Mouse (Mus musculus) midbrain, embryonic 11.5 days (tissue): ENCODE results near the gene Ctdspl2. TPM values are rescaled to one million over a fixed set of nuclear protein-coding genes. Genes with fewer than 3 reads are reported as not detected.
"Not testable (repeated sequence)": the region's sequence is repeated elsewhere in the genome, so short reads cannot be mapped to it uniquely, and the experiment has no call there.

Source experiments
- ATAC-seq: fragments of 200-750 bp; cut with Nextera tagmentation; 2 replicates; pipeline ENCODE4 v1.8.0; 2017; ENCODE audit warnings: moderate TSS enrichment, moderate library complexity; ENCODE audit not compliant: low FRiP score
- DNase-seq: peaks from one replicate; pipeline ENCODE4 v3.0.0; 2015; ENCODE audit warnings: low spot score; ENCODE audit errors: missing footprints
- H3K27ac ChIP-seq: fragments of 300-500 bp; sonication (generic); 2 replicates; pipeline ENCODE4 v1.5.1; 2014; ENCODE audit warnings: low read depth, low read length
- H3K27me3 ChIP-seq: fragments of 300-500 bp; sonication (generic); 2 replicates; pipeline ENCODE4 v1.6.1; 2014; ENCODE audit warnings: mild to moderate bottlenecking, low read length, moderate library complexity, mixed read lengths; ENCODE audit not compliant: control insufficient read depth, insufficient read depth
- H3K36me3 ChIP-seq: fragments of 300-500 bp; sonication (generic); 2 replicates; pipeline ENCODE4 v1.6.1; 2014; ENCODE audit warnings: mild to moderate bottlenecking, low read length, moderate library complexity, mixed read lengths; ENCODE audit not compliant: control insufficient read depth, insufficient read depth
- H3K4me1 ChIP-seq: fragments of 300-500 bp; sonication (generic); 2 replicates; pipeline ENCODE4 v1.6.1; 2014; ENCODE audit warnings: low read length; ENCODE audit not compliant: control insufficient read depth, insufficient read depth
- H3K4me2 ChIP-seq: fragments of 300-500 bp; sonication (generic); 2 replicates; pipeline ENCODE4 v1.6.1; 2014; ENCODE audit warnings: mild to moderate bottlenecking, moderate library complexity
- H3K4me3 ChIP-seq: fragments of 300-500 bp; sonication (generic); 2 replicates; pipeline ENCODE4 v1.5.1; 2014; ENCODE audit warnings: low read depth, low read length
- H3K9ac ChIP-seq: fragments of 300-500 bp; sonication (generic); 2 replicates; pipeline ENCODE4 v1.6.1; 2014; ENCODE audit warnings: low read length
- H3K9me3 ChIP-seq: fragments of 300-500 bp; sonication (generic); 2 replicates; pipeline ENCODE4 v1.6.1; 2016; ENCODE audit warnings: low read length; ENCODE audit not compliant: control insufficient read depth
- WGBS: fragments of 180-500 bp; shearing (Covaris S2); extraction: QIAGEN DNeasy Blood & Tissue Kit; methylation state at CpG from one replicate; pipeline ENCODE4 v1.1.7; 2014; 5-methylcytosine and 5-hydroxymethylcytosine counted together
- polyA plus RNA-seq: library from polyadenylated mRNA; unstranded; fragments of >200 nt; fragmentation: Nextera tagmentation; extraction: Ambion mirVana; gene quantifications from 2 replicates; pipeline ENCODE4 v1.2.1, GENCODE M21; 2014

Gene Ctdspl2
- polyA plus RNA-seq, result 55.4 and 60.3 TPM in 2 replicates

DNA sequence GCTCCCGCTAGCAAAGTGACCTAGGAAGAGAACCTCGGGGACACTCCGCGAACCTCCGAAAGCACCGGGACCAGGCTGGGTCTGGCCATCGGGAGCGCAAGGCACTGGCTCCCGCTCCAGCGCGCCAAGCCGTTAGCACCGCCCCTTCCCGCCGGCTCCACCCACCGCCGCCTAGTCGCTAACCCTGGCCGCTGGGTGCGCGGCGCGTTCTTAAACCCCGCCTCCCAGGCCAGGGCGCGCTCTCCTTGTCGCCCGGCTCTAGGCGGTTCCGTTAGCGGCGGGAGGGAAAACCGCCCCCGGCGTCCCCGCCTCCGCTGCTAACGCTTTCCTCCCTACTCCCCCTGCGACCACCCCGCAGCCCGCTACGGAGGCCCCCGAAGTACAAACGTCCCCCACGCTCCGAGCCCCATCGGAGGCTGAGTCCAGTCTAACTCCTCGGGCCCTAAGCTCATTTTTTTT is at the start of gene Ctdspl2, which contains the start of gene Mageb3:
Ctdspl2 (plus strand) TSS at position 237 of the 459 bp plus-strand sequence.
Mageb3 (minus strand) TSS at position 328 of the 459 bp plus-strand sequence.
- no peaks in the 10 kb centered on the region for H3K9me3 ChIP-seq
- H3K4me3 ChIP-seq, result peak within 1 kb of the TSS; percentile 93
- H3K36me3 ChIP-seq, result no peaks in the 10 kb centered on the region
- WGBS, result under 1% methylated on average over 48 of the region's 48 CpGs
- DNase-seq (peak; percentile 99), ATAC-seq (peak; percentile 97)
- peak within 1 kb of the TSS; percentile 89 for H3K27ac ChIP-seq
- no peaks in the 10 kb centered on the region for H3K27me3 ChIP-seq
- peaks cover 20% of the 10 kb centered on the region for H3K4me1 ChIP-seq
- peak within 1 kb of the TSS; percentile 94 for H3K9ac ChIP-seq
- peak within 1 kb of the TSS; percentile 56 for H3K4me2 ChIP-seq

DNA sequence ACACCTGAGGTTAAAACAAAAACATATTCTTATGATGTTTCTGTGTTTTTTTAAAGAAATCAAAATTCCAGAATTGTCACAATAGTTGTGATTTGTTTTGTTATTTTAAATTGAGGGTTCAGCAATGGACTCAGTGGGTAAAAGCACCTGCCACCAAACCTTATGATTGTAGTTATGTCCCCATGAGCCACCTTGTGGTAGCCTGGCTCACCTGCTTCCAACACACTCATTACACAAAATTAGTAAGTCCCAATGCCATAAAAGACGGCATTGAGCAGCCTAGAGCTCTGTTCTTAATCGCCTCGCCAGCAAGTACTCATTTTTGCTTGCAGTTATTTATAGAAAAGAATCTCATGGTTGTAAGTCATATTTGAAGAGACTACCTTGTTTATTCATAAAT is 45.8 kb upstream of the Ctdspl2 start:
- no peak overlapping the region for H3K27ac ChIP-seq
- no peak for ATAC-seq
- no peaks in the 10 kb centered on the region for H3K9me3 ChIP-seq
- DNase-seq, result no peak
- no peak overlapping the region for H3K9ac ChIP-seq
- H3K4me1 ChIP-seq, result no peaks in the 10 kb centered on the region
- no peak overlapping the region for H3K4me2 ChIP-seq
- no peak overlapping the region for H3K4me3 ChIP-seq
- 90% methylated on average over 3 of the region's 3 CpGs for WGBS
- no peaks in the 10 kb centered on the region for H3K27me3 ChIP-seq
- no peaks in the 10 kb centered on the region for H3K36me3 ChIP-seq

DNA sequence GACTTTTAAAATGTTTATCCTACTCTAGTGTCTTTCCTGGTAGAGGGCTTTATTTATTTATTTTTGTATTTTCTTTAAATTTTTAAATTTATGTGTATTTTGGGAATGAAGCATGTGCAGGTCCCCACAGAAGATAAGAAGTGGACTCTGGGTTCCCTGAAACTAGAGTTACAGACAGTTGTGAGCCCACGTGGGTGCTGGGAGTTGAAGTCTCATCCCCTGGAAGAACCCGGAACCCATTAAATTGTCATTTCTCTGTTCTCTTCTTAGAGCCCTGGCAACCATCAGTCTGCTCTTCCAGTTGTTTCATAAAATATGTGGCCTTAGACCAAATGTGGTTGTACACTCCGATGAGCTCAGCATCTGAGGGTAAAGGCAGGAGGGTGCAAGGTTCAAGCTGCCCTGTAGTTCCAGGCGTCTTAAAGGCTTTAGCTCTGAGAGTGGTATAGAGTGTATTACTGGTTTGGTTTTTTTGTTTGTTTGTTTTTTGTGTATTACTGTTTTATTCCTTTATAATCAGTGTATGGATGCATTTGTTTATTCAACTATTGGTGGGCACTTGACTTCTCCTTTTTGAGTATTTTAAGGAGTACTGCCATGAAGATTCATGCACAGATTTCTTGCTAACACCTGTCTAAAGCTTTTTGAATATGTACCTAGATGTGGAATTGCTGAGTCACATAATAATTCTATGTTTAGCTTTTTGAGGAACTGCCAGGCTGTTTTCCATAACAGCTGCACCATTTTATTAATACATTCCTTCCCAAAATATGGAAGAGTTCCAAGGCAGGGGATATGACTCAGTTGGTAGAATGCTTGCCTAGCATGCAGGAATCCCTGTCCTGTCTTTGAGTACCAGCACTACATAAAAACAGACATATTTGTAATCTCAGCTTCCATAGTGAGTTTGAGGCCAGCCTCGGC is 39.5 kb upstream of the Ctdspl2 start:
- Histone ChIP-seq H3K36me3 (no peaks in the 10 kb centered on the region), H3K4me3 (no peak overlapping the region), H3K4me1 (no peaks in the 10 kb centered on the region), H3K27ac (no peak overlapping the region), H3K9ac (no peak overlapping the region), H3K9me3 (no peaks in the 10 kb centered on the region), H3K4me2 (no peak overlapping the region), H3K27me3 (no peaks in the 10 kb centered on the region)
- no peak for ATAC-seq
- WGBS, result 94% methylated on average over 5 of the region's 5 CpGs
- DNase-seq, result no peak

DNA sequence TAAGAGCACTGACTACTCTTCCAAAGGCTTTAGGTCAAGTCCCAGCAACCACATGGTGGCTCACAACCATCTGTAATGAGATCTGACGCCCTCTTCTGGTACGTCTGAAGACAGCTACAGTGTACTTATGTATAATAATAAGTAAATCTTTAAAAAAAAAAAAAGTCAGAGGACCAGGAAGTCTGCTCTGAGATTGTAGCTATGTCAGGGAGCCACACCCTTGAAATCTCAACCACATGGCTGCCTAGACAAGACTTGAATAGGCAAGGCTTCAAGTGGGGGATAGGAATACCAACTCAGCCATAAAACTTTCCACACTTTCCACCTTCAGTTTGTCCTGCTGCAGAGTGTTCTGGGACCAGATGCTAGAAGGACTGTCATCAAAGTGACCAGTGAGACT is 18.2 kb upstream of the Ctdspl2 start:
- H3K36me3 ChIP-seq, H3K9me3 ChIP-seq, H3K4me2 ChIP-seq, H3K27me3 ChIP-seq, DNase-seq, ATAC-seq, H3K9ac ChIP-seq, H3K4me3 ChIP-seq, H3K4me1 ChIP-seq, H3K27ac ChIP-seq: not testable (repeated sequence)
- 70% methylated on average over 2 of the region's 2 CpGs for WGBS

DNA sequence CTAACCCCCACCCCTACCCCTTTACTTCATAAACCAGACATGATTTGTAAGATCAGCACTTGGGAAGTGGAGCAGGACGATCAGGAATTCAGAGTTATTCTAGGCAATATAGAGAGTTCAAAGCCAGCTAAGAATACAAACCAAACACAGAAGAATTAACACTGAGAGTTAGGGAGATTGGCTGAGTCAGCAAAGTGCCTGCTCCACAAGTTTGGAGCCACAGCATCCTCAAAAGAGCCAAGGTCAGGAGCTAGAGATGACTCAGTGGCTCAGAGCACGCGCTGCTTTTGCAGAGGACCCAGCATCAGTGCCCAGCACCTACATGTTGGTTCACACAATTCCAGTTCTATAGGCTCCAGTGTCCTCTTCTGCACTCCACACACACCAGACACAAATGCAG is 12.4 kb upstream of the Ctdspl2 start:
- H3K36me3 ChIP-seq, result no peaks in the 10 kb centered on the region
- DNase-seq, result no peak
- no peaks in the 10 kb centered on the region for H3K27me3 ChIP-seq
- no peak for ATAC-seq
- no peak overlapping the region for H3K9ac ChIP-seq
- H3K9me3 ChIP-seq, result no peaks in the 10 kb centered on the region
- no peak overlapping the region for H3K4me3 ChIP-seq
- H3K27ac ChIP-seq, result no peak overlapping the region
- no peak overlapping the region for H3K4me2 ChIP-seq
- no peaks in the 10 kb centered on the region for H3K4me1 ChIP-seq
- WGBS, result 87% methylated on average over 3 of the region's 3 CpGs

DNA sequence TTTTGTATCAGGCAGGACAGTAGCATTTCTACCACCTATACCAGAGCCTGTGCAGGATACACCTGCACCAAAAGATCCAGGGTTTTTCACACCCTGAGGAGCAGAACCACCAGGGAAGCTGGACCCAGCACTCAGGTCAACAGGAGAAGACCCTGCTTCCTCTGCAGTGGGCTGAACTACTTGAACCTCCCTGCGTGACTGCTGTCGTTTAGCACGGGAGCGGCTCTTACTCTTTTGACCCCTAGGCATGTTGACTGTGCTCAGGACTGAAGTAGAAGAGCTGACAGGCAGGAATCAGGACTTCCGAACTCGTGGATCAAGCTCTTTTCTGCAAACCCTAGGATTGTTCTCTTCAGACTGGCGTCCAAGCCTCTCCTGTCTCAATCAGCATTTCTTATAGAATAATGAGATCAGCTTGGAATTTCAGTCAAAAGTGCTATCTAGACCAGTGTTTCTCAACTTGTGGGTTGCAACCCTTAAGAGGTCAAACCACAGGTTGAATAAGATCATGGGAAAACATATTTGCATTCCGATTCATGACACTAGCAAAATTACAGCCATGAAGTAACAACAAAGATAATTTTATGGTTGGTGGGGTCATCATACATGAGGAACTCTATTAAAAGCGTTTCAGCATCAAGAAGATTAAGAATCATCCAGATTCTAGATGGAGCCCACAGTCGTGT is 687 bp upstream of the Ctdspl2 start:
- WGBS, result 20% methylated on average over 10 of the region's 10 CpGs
- H3K4me3 ChIP-seq, result peak overlapping the region; percentile 93

DNA sequence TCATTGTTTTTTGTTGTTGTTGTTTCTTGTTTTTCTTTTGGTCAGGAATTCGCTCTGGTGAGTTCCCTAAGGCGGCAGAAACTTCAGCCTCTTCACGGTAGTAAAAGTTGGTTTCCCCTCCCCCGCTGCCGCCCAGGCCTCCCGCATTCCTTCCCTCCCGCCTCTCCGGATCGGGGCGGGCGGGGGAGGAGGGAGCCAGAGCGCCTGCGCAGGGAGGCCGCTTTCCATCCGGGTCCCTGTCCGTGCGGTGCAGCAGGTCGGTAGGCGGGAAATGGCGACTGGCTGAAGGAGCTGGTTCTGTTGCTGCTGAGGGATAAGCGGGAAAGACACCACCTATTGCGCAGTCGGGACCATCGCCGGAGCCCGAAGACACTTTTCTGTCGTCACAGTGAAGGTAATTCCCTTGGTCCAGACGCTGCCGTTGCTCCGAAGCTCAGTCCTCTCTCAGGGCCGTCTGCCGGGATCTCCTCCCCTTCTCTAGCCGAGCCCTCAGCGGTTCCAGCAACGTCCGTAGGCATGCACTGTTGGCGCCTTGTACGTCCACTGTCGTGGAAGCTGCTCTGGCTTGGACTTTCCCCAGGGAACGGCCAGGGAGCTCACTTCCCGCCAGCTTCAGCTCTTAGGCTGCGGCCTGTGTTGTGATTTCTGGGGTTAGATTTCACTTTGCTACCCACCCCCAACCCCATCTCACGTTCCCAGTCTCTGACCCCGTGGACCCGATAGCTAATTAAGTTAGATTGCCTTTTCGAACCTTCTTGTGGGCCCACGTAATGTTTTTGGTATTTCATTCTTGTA is 620 bp downstream of the Ctdspl2 start:
- under 1% methylated on average over 46 of the region's 47 CpGs for WGBS
- ATAC-seq (peak; percentile 95), DNase-seq (peak; percentile 100)
- Histone ChIP-seq H3K27me3 (no peaks in the 10 kb centered on the region), H3K9ac (peak overlapping the region; percentile 94), H3K27ac (peak overlapping the region; percentile 89), H3K4me3 (peak overlapping the region; percentile 93), H3K9me3 (no peaks in the 10 kb centered on the region), H3K36me3 (no peaks in the 10 kb centered on the region), H3K4me2 (peak overlapping the region; percentile 56), H3K4me1 (peaks cover 20% of the 10 kb centered on the region)

More for the DNA sequence above, 687 bp upstream of the Ctdspl2 start:
- no peaks in the 10 kb centered on the region for H3K36me3 ChIP-seq
- peaks cover 20% of the 10 kb centered on the region for H3K4me1 ChIP-seq
- peak overlapping the region; percentile 94 for H3K9ac ChIP-seq
- no peaks in the 10 kb centered on the region for H3K27me3 ChIP-seq
- H3K9me3 ChIP-seq, result no peaks in the 10 kb centered on the region
- ATAC-seq, result no peak
- H3K27ac ChIP-seq, result peak overlapping the region; percentile 89
- DNase-seq, result peak; percentile 89
- peak overlapping the region; percentile 56 for H3K4me2 ChIP-seq

DNA sequence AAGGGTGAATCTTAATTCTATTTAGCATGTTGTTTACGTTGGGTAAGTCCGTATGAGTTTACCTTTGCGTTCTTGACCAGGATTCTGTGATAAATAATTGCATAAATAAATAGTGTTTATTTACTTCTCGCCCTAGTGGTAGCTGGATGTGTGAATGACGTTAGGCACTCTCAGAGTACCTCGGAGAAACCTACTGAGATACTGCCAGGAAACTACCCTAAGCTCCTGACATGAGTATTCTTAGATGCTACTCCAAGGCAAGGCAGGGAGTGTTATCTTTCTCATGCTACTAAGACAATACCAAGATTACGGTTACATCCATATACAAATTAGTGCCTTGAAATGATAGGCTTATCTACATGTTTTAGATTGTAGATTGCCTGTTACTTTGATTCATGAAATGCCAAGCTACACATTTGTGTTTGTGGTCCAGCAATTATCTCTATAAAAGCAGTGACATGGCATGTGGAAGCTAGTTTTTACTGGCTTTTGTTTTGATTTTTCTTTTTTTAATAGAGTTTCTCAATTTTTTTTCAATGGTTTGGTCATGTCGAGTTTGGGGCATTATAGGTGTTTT is 1.5 kb downstream of the Ctdspl2 start:
- Histone ChIP-seq H3K4me2 (peak overlapping the region; percentile 56), H3K9me3 (no peaks in the 10 kb centered on the region), H3K4me3 (peak overlapping the region; percentile 93), H3K27me3 (no peaks in the 10 kb centered on the region), H3K27ac (no peak overlapping the region), H3K36me3 (no peaks in the 10 kb centered on the region), H3K4me1 (peaks cover 20% of the 10 kb centered on the region), H3K9ac (peak overlapping the region; percentile 94)
- ATAC-seq (no peak), DNase-seq (no peak)
- WGBS, result 18% methylated on average over 8 of the region's 8 CpGs
